21 mouse cellular contexts compared by ENCODE assay signal in genomic region chr8:60790453-60790852, GRCm38 (mm10).
"Had no signal": no experiment of that assay in that cellular context is flagged by ENCODE, and none has a peak within 500 bp of the region (broad histone marks: within the 10 kb centered on the region; RNA-seq: fewer than 3 reads in every experiment).

No protein-coding gene starts in this region.

- ATAC-seq: hindbrain, embryonic 16.5 days; hindbrain, postnatal 0 days; inflammation-experienced regulatory T-cells, adult 6 months; intestine, embryonic 15.5 days; intestine, embryonic 16.5 days; intestine, postnatal 0 days had no signal

- DNase-seq: heart, postnatal 10 days; heart, postnatal 14 days; heart, postnatal 36 days; heart, postnatal 4 days; kidney, adult 18-20 months; kidney, adult 2 months; kidney, adult 8-10 months; kidney, adult 9 months; kidney, postnatal 10 days; kidney, postnatal 14 days; kidney, postnatal 25 days; kidney, postnatal 36 days; kidney, postnatal 4 days; layer of hippocampus, adult 9-11 months; layer of hippocampus, postnatal 36 days had no signal
